Mouse (Mus musculus): ENCODE data around the gene Kdm2b.

GRCm38 (mm10) chr5:122925534-122925958, 64.1 kb downstream of the Kdm2b start:
- TF ChIP-seq POLR2A (IDR thresholded peaks at IDR 0.05; ENCODE audit: low read depth, low read length) = no peak
- peak; percentile 79 for TF ChIP-seq CTCF (conservative IDR thresholded peaks at IDR 0.05; ENCODE audit: insufficient read depth, insufficient read length, low read depth, low read length)
